Mouse (Mus musculus) CH12.LX (cell line): ENCODE measurements around the gene Cdk8.

Experiments used
- CHD2 ChIP-seq: IDR thresholded peaks from 2 replicates; pipeline ENCODE4 v1.6.1; 2011; ENCODE audit warnings: low read length, improper control_type of control experiment
- CTCF ChIP-seq, 2 experiments: IDR thresholded peaks in 1 of 2; conservative IDR thresholded peaks in 1 of 2; 2 replicates each; pipeline ENCODE4 v1.5.1; 2011 to 2012; ENCODE audit warnings: low read depth in 2 of 2, low read length in 2 of 2, improper control_type of control experiment in 1 of 2, inconsistent platforms in 1 of 2, mild to moderate bottlenecking in 1 of 2, moderate library complexity in 1 of 2
- EP300 ChIP-seq: IDR thresholded peaks from 2 replicates; pipeline ENCODE4 v1.6.1; 2011; ENCODE audit warnings: low read length, improper control_type of control experiment
- MAX ChIP-seq: IDR thresholded peaks from 2 replicates; pipeline ENCODE4 v1.6.1; 2011; ENCODE audit warnings: low read length, improper control_type of control experiment
- TBP ChIP-seq: conservative IDR thresholded peaks from 2 replicates; pipeline ENCODE4 v1.6.1; 2011; ENCODE audit warnings: low read depth, low read length, improper control_type of control experiment
- TCF12 ChIP-seq: IDR thresholded peaks from 2 replicates; pipeline ENCODE4 v1.6.1; 2014; ENCODE audit warnings: low read depth, mild to moderate bottlenecking, inconsistent platforms, low read length, improper control_type of control experiment
- UBTF ChIP-seq: IDR thresholded peaks from 2 replicates; pipeline ENCODE4 v1.6.1; 2012; ENCODE audit warnings: low read depth, mild to moderate bottlenecking, inconsistent platforms, low read length, improper control_type of control experiment, moderate library complexity
- ZNF384 ChIP-seq: IDR thresholded peaks from 2 replicates; pipeline ENCODE4 v1.6.1; 2012; ENCODE audit warnings: low read depth, low read length, improper control_type of control experiment, inconsistent platforms

DNA sequence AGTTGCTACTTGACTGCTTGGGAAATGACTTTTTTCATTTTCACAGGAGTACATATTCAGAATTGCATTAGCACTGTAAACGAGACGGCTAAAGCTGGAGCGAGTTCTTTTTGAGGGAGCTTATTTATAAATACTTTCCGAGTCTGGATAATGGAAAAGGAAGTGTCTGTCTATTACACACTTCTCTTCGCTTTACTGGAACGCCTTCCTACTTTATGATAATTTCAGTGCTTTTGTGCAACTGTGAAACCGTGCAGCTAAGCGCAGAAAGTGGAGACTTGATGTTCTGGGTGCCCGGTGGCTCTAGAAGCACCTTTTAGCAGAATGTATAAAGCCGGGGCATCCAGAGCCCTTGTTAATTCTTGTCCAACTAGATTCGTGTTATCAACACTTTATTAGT lies 1.8 kb downstream of the Cdk8 start:
- TF ChIP-seq CTCF (conservative IDR thresholded peaks at IDR 0.05 in 1 of 2, IDR thresholded peaks at IDR 0.05 in 1 of 2; ENCODE audit: low read depth in 2 of 2, low read length in 2 of 2), result no peak
- TF ChIP-seq EP300, result no peak
- TF ChIP-seq ZNF384, result no peak
- no peak for TF ChIP-seq TBP
- TF ChIP-seq UBTF, result no peak
- no peak for TF ChIP-seq TCF12
- TF ChIP-seq CHD2, result no peak
- no peak for TF ChIP-seq MAX
